Mouse (Mus musculus) cerebellum, adult 2 months (tissue): Measurements from ENCODE around the gene Prkce. TPM values are rescaled to one million over a fixed set of nuclear protein-coding genes. Genes with fewer than 3 reads are reported as not detected.
A peak's percentile ranks its signal among the peaks of the same experiment; 100 is the strongest.

ENCODE experiments used
- DNase-seq, 2 experiments: peaks; one replicate each; pipeline ENCODE4 v3.0.0; 2021
- H3K27ac ChIP-seq: fragments of 200-500 bp; 2 replicates; pipeline ENCODE4 v1.5.1; 2012; ENCODE audit warnings: low read length, control low read depth, inconsistent platforms; ENCODE audit not compliant: insufficient read depth
- H3K27me3 ChIP-seq: fragments of 200-500 bp; 2 replicates; pipeline ENCODE4 v1.6.1; 2012; ENCODE audit warnings: inconsistent platforms, mild to moderate bottlenecking, low read length, moderate library complexity; ENCODE audit not compliant: control insufficient read depth, insufficient read depth
- H3K4me1 ChIP-seq: fragments of 200-500 bp; 2 replicates; pipeline ENCODE4 v1.6.1; 2011; ENCODE audit warnings: low read length; ENCODE audit not compliant: control insufficient read depth, insufficient read depth
- H3K4me3 ChIP-seq: fragments of 200-500 bp; replicated peaks from 2 replicates; pipeline ENCODE3; 2011; ENCODE audit warnings: mild to moderate bottlenecking, low read depth, low read length, control low read depth; ENCODE audit not compliant: insufficient read depth
- CTCF ChIP-seq: fragments of 200-500 bp; IDR thresholded peaks from 2 replicates; pipeline ENCODE4 v1.5.1; 2011; ENCODE audit warnings: low read depth, mild to moderate bottlenecking, control low read depth, low read length, moderate library complexity, borderline replicate concordance; ENCODE audit not compliant: insufficient read depth
- POLR2A ChIP-seq: fragments of 200-500 bp; IDR thresholded peaks from 2 replicates; pipeline ENCODE4 v1.6.1; 2011; ENCODE audit warnings: low read length, control low read depth, borderline replicate concordance; ENCODE audit not compliant: insufficient read depth
- WGBS: fragments of 180-500 bp; shearing (Covaris S2); methylation state at CpG from one replicate; pipeline ENCODE4 v1.1.7; 2018; 5-methylcytosine and 5-hydroxymethylcytosine counted together
- polyA plus RNA-seq: library from polyadenylated mRNA; depleted of rRNA; stranded (reverse); fragments of >200 nt; gene quantifications from 2 replicates; pipeline ENCODE4 v1.2.3, GENCODE M21; 2012

Prkce gene
- polyA plus RNA-seq, 1 experiment: 53.7 TPM

GRCm38 (mm10) chr17:86433813-86434212 is 266.2 kb downstream of the Prkce start:
- Histone ChIP-seq H3K4me1 (peaks cover 44% of the 10 kb centered on the region), H3K27ac (no peak overlapping the region), H3K4me3 (no peak overlapping the region), H3K27me3 (no peaks in the 10 kb centered on the region)
- no peak for TF ChIP-seq POLR2A
- no peak for TF ChIP-seq CTCF
- WGBS: 65% methylated on average over 11 of the region's 11 CpGs
- DNase-seq: no peak

- Histone ChIP-seq H3K27ac (no peak overlapping the region), H3K4me1 (peaks cover 47% of the 10 kb centered on the region), H3K27me3 (no peaks in the 10 kb centered on the region), H3K4me3 (no peak overlapping the region)
- TF ChIP-seq CTCF (no peak), POLR2A (no peak)
- 82% methylated on average over 2 of the region's 2 CpGs for WGBS
- no peak for DNase-seq
These were observed 267.2 kb downstream of the Prkce start for GRCm38 (mm10) chr17:86434781-86435180.

GRCm38 (mm10) chr17:86435570-86435969 is 268.0 kb downstream of the Prkce start:
- TF ChIP-seq CTCF (no peak), POLR2A (no peak)
- no peak for DNase-seq
- 38% methylated on average over 1 of the region's 1 CpGs for WGBS

DNA sequence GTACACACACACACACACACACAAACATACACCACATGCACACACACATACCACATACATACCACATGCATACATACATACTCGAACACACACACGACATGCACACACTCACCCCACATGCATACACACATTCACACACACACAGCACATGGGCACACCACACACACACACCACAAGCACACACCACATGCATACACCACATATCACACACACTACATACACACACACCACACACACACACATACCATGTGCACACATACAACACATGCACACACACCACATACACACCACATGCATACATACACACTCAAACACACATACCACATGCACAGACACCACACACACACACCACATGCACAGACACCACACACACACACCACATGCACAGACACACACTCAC is 268.4 kb downstream of the Prkce start:
- H3K27ac ChIP-seq: no peak overlapping the region; the same call in 1 of the 2 replicates
- WGBS: 95% methylated on average over 2 of the region's 2 CpGs
- TF ChIP-seq POLR2A (no peak), CTCF (0 out of 2 replicates have a peak, but pooled peaks have one; percentile 0)
- H3K4me1 ChIP-seq: peaks cover 46% of the 10 kb centered on the region
- no peak overlapping the region for H3K4me3 ChIP-seq
- no peak for DNase-seq
- no peaks in the 10 kb centered on the region for H3K27me3 ChIP-seq

More at GRCm38 (mm10) chr17:86435570-86435969, 268.0 kb downstream of the Prkce start:
- Histone ChIP-seq H3K4me1 (peaks cover 45% of the 10 kb centered on the region), H3K27me3 (no peaks in the 10 kb centered on the region), H3K4me3 (no peak overlapping the region), H3K27ac (no peak overlapping the region)

DNA sequence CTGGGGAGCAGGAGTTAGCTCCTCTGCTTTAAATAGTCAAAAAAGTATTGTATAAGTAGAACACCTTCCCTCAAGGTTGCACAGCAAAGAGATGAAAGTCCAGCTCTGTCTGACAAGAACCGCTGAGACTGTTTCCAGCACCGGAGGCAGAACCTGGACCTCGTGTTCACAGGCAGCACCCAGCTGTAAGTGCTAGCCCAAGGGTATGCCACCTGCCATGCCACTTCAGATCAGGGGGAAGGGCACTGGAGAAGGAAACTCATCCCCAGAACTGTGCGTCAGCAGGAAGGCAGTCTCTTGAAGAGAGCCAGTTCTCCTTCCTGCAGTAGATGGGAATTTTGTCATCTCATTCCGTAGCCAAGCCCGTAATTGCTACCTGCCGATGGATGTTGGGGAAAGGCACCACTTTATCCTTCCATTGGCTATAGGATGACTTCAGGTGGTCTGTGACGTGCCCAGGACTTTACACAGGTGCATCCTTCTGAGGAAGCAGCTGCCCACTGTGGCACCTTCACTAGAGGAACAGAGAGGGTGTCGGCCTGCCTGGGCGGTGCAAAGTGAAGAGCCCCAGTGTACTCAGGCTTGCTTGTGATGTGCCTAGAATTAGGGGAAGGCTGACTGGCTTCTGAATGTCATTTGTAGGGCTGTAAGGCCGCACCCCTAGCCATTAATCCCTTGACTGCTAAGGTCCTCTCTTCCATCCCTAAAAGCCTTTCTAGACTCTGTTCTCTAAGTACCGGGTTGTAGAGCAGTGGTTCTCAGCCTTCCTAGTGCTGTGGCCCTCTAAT is 269.2 kb downstream of the Prkce start:
- no peak for DNase-seq
- H3K27ac ChIP-seq: 0 out of 2 replicates have a peak overlapping the region, but pooled peaks have one; percentile 92
- no peak overlapping the region for H3K4me3 ChIP-seq
- H3K4me1 ChIP-seq: peaks cover 48% of the 10 kb centered on the region
- H3K27me3 ChIP-seq: no peaks in the 10 kb centered on the region
- TF ChIP-seq POLR2A (no peak), CTCF (no peak)
- WGBS: 77% methylated on average over 12 of the region's 12 CpGs

DNA sequence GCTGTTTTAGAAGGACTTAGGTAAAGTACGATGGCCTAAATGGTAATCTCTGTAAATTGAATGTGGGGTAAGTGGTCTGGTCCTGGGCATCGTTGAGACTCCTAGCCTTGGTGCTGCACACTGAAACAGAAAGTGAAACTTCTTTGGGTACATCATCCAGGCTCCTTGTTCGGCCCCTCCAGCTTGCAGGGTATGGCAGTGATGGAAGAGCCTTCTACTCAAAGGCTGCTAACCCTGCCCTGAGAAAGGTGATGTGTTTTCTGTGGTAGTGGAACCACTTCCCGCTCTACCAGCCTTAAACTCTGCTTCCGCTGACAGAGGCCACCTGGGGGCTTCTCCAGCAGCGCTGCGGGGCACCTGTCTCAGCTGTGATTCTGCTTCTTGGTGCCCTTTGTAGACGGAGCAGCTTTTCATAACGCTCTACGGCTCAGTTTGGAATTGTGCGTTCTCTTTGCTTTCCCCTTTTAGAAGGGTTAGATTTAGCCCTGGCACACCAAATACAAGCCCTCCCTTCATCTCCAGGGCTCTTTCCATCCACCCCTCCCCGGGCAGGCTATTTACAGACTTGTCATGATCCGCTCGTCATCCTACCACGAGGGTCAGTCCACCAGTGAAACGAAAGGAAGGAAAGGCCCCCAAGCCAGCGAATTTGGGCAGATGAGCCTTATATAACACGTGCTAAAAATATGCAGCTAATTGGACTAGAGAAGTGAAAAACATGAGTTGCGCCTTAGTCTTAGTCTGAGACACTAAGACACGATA is 270.1 kb downstream of the Prkce start:
- Histone ChIP-seq H3K27ac (peak overlapping the region; percentile 92), H3K27me3 (no peaks in the 10 kb centered on the region), H3K4me3 (peak overlapping the region; percentile 22), H3K4me1 (peaks cover 48% of the 10 kb centered on the region)
- DNase-seq: peak; percentile 60 to 80
- TF ChIP-seq CTCF (no peak), POLR2A (no peak)
- 22% methylated on average over 20 of the region's 20 CpGs for WGBS

- Histone ChIP-seq H3K4me3 (no peak overlapping the region), H3K4me1 (peaks cover 43% of the 10 kb centered on the region), H3K27ac (no peak overlapping the region), H3K27me3 (no peaks in the 10 kb centered on the region)
- WGBS: 62% methylated on average over 3 of the region's 3 CpGs
- no peak for TF ChIP-seq POLR2A
- no peak for TF ChIP-seq CTCF
- no peak for DNase-seq
These were observed 270.7 kb downstream of the Prkce start for GRCm38 (mm10) chr17:86438278-86438661.

DNA sequence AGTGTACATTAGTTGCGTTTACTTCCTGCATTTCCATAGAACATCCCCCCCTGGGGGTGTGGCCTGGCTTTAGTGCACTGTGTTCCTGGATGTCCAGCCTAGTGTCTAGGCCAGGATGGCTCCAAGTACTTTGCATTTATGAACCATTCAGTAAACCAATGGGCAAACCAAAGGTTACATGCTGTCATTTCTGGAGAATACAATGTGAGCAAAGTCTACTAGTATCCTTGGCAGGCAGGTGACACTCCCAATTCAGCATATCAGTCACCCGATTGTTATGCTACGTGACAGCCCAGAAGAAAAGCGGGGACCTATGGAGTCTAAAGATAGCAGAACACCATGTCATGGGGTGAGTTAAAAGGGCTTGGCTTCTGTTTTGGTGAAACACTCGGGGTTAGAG is 271.2 kb downstream of the Prkce start:
- no peak for TF ChIP-seq CTCF
- TF ChIP-seq POLR2A: no peak
- Histone ChIP-seq H3K27me3 (no peaks in the 10 kb centered on the region), H3K4me1 (peaks cover 42% of the 10 kb centered on the region), H3K4me3 (no peak overlapping the region), H3K27ac (no peak overlapping the region)
- no peak for DNase-seq
- 82% methylated on average over 5 of the region's 5 CpGs for WGBS
